Mouse (Mus musculus) hindbrain, embryonic 13.5 days (tissue): ENCODE measurements around the gene Ms4a3. TPM values are rescaled to one million over a fixed set of nuclear protein-coding genes. Genes with fewer than 3 reads are reported as not detected.

Source experiments
- ATAC-seq: fragments of 200-750 bp; cut with Nextera tagmentation; 2 replicates; pipeline ENCODE4 v1.8.0; 2017; ENCODE audit warnings: moderate TSS enrichment; ENCODE audit not compliant: low FRiP score
- H3K27ac ChIP-seq: fragments of 300-500 bp; sonication (generic); 2 replicates; pipeline ENCODE4 v1.5.1; 2015; ENCODE audit warnings: inconsistent platforms, mild to moderate bottlenecking, moderate library complexity
- H3K27me3 ChIP-seq: fragments of 300-500 bp; sonication (generic); 2 replicates; pipeline ENCODE4 v1.6.1; 2015; ENCODE audit warnings: mild to moderate bottlenecking, inconsistent platforms
- H3K36me3 ChIP-seq: fragments of 300-500 bp; sonication (generic); 2 replicates; pipeline ENCODE4 v1.6.1; 2015; ENCODE audit warnings: mild to moderate bottlenecking, inconsistent platforms
- H3K4me1 ChIP-seq: fragments of 300-500 bp; sonication (generic); replicated peaks from 2 replicates; pipeline ENCODE4 v1.6.1; 2015; ENCODE audit warnings: inconsistent platforms
- H3K4me2 ChIP-seq: fragments of 300-500 bp; sonication (generic); 2 replicates; pipeline ENCODE4 v1.6.1; 2015; ENCODE audit warnings: inconsistent platforms, mild to moderate bottlenecking, moderate library complexity
- H3K4me3 ChIP-seq: fragments of 300-500 bp; sonication (generic); 2 replicates; pipeline ENCODE4 v1.5.1; 2015; ENCODE audit warnings: mild to moderate bottlenecking, inconsistent platforms
- H3K9ac ChIP-seq: fragments of 300-500 bp; sonication (generic); 2 replicates; pipeline ENCODE4 v1.6.1; 2015; ENCODE audit warnings: mild to moderate bottlenecking, inconsistent platforms
- H3K9me3 ChIP-seq: fragments of 300-500 bp; sonication (generic); 2 replicates; pipeline ENCODE4 v1.6.1; 2016; ENCODE audit warnings: inconsistent platforms
- WGBS: fragments of 180-500 bp; shearing (Covaris S2); methylation state at CpG from one replicate; pipeline ENCODE4 v1.1.7; 2015; 5-methylcytosine and 5-hydroxymethylcytosine counted together
- polyA plus RNA-seq: library from polyadenylated mRNA; unstranded; fragments of >200 nt; fragmentation: Nextera tagmentation; extraction: Ambion mirVana; gene quantifications from 2 replicates; pipeline ENCODE4 v1.2.1, GENCODE M21; 2015

Gene Ms4a3
- not detected in 2 replicates for polyA plus RNA-seq

GRCm38 (mm10) chr19:11640732-11641131 lies at the start of gene Ms4a3:
Ms4a3 (minus strand) TSS chr19:11640851.
- 79% methylated on average over 1 of the region's 1 CpGs for WGBS
- H3K4me2 ChIP-seq: no peak within 1 kb of the TSS
- H3K27me3 ChIP-seq: no peaks in the 10 kb centered on the region
- no peak within 1 kb of the TSS for H3K27ac ChIP-seq
- no peaks in the 10 kb centered on the region for H3K36me3 ChIP-seq
- no peaks in the 10 kb centered on the region for H3K4me1 ChIP-seq
- no peak within 1 kb of the TSS for H3K9ac ChIP-seq
- no peak within 1 kb of the TSS for H3K4me3 ChIP-seq
- H3K9me3 ChIP-seq: peaks cover 4% of the 10 kb centered on the region; the same call in 1 of the 2 replicates
- ATAC-seq: no peak

GRCm38 (mm10) chr19:11661562-11661961 lies 20.9 kb upstream of the Ms4a3 start:
- Histone ChIP-seq H3K9ac (no peak overlapping the region), H3K27me3 (no peaks in the 10 kb centered on the region), H3K9me3 (no peaks in the 10 kb centered on the region), H3K4me2 (no peak overlapping the region), H3K4me1 (no peaks in the 10 kb centered on the region), H3K4me3 (no peak overlapping the region), H3K36me3 (no peaks in the 10 kb centered on the region), H3K27ac (no peak overlapping the region)
- no peak for ATAC-seq

- no peak within 1 kb of the TSS for H3K9ac ChIP-seq
- H3K4me3 ChIP-seq: no peak within 1 kb of the TSS
- no peaks in the 10 kb centered on the region for H3K36me3 ChIP-seq
- H3K27me3 ChIP-seq: no peaks in the 10 kb centered on the region
- no peaks in the 10 kb centered on the region for H3K4me1 ChIP-seq
- H3K4me2 ChIP-seq: no peak within 1 kb of the TSS
- no peak for ATAC-seq
- no peak within 1 kb of the TSS for H3K27ac ChIP-seq
- no peaks in the 10 kb centered on the region for H3K9me3 ChIP-seq
- 90% methylated on average over 5 of the region's 5 CpGs for WGBS
Measured at GRCm38 (mm10) chr19:11660459-11660858, 19.8 kb upstream of the Ms4a3 start, which contains the start of gene Oosp2. Oosp2 (minus strand) TSS chr19:11660559.

DNA sequence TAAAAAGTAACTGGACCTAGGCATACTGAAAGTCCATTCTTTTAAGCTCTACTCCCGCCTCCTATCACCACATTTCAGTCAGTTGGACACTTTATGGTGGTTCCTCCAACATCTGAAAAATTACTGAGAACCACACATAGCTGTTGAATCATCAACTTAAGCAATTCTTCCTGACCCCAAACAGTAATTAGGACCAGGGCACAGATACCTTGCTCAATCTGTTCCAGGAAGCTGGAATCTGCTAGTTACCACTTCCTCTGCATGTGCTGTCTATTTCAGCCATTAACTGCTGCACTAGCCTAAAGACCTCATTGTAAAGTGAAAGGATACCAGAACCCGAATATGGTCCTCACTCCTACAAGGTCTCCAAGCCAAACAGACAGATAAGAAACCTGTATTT lies 18.5 kb upstream of the Ms4a3 start:
- no peaks in the 10 kb centered on the region for H3K9me3 ChIP-seq

GRCm38 (mm10) chr19:11649564-11649963 lies 8.9 kb upstream of the Ms4a3 start:
- H3K27ac ChIP-seq: no peak overlapping the region
- H3K4me3 ChIP-seq: no peak overlapping the region
- no peak overlapping the region for H3K9ac ChIP-seq
- H3K4me2 ChIP-seq: no peak overlapping the region
- no peaks in the 10 kb centered on the region for H3K27me3 ChIP-seq
- WGBS: 83% methylated on average over 4 of the region's 4 CpGs
- H3K36me3 ChIP-seq: no peaks in the 10 kb centered on the region
- no peaks in the 10 kb centered on the region for H3K9me3 ChIP-seq
- H3K4me1 ChIP-seq: no peaks in the 10 kb centered on the region
- no peak for ATAC-seq

More for the DNA sequence above, 18.5 kb upstream of the Ms4a3 start:
- H3K27me3 ChIP-seq: no peaks in the 10 kb centered on the region
- no peaks in the 10 kb centered on the region for H3K36me3 ChIP-seq
- H3K4me2 ChIP-seq: no peak overlapping the region
- no peaks in the 10 kb centered on the region for H3K4me1 ChIP-seq
- 85% methylated on average over 2 of the region's 2 CpGs for WGBS
- ATAC-seq: no peak
- no peak overlapping the region for H3K4me3 ChIP-seq
- H3K27ac ChIP-seq: no peak overlapping the region
- H3K9ac ChIP-seq: no peak overlapping the region

- H3K4me1 ChIP-seq: no peaks in the 10 kb centered on the region
- peaks cover 4% of the 10 kb centered on the region; the same call in 1 of the 2 replicates for H3K9me3 ChIP-seq
- WGBS: 75% methylated on average over 3 of the region's 3 CpGs
- H3K27ac ChIP-seq: no peak overlapping the region
- no peak overlapping the region for H3K4me3 ChIP-seq
- no peaks in the 10 kb centered on the region for H3K27me3 ChIP-seq
- no peak for ATAC-seq
- no peak overlapping the region for H3K9ac ChIP-seq
- no peak overlapping the region for H3K4me2 ChIP-seq
- H3K36me3 ChIP-seq: no peaks in the 10 kb centered on the region
Measured at GRCm38 (mm10) chr19:11646166-11646565, 5.5 kb upstream of the Ms4a3 start.

- H3K36me3 ChIP-seq: no peaks in the 10 kb centered on the region
- H3K4me1 ChIP-seq: no peaks in the 10 kb centered on the region
- H3K27me3 ChIP-seq: no peaks in the 10 kb centered on the region
- H3K4me2 ChIP-seq: no peak overlapping the region
- peaks cover 4% of the 10 kb centered on the region; the same call in 1 of the 2 replicates for H3K9me3 ChIP-seq
- no peak overlapping the region for H3K4me3 ChIP-seq
- H3K27ac ChIP-seq: no peak overlapping the region
- no peak for ATAC-seq
- 85% methylated on average over 4 of the region's 4 CpGs for WGBS
- no peak overlapping the region for H3K9ac ChIP-seq
Measured at GRCm38 (mm10) chr19:11639038-11639437, 1.6 kb downstream of the Ms4a3 start.

GRCm38 (mm10) chr19:11635572-11635971 lies 5.1 kb downstream of the Ms4a3 start:
- no peak for ATAC-seq
- Histone ChIP-seq H3K36me3 (no peaks in the 10 kb centered on the region), H3K27me3 (no peaks in the 10 kb centered on the region), H3K9me3 (no peaks in the 10 kb centered on the region), H3K27ac (no peak overlapping the region), H3K4me2 (no peak overlapping the region), H3K4me3 (no peak overlapping the region), H3K9ac (no peak overlapping the region), H3K4me1 (no peaks in the 10 kb centered on the region)
- WGBS: 87% methylated on average over 5 of the region's 5 CpGs

DNA sequence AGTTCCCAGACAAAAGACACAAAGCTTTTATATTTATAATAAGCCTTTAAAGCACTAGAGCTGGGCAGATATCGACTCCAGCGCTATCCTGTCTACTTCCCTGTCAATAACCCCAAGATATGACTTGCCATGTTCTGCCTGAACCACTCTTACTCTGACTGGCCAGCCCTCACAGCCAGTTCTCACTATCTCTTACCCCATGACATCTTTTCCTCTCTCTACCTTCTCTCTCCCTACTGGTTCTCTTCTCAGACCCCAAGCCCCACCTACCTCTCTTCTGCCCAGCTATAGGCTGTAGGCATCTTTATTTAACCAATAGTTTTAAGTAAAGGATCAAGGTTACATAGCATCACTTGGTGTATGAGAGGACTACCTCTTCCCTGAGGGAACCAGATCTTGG lies 6.3 kb downstream of the Ms4a3 start:
- Histone ChIP-seq H3K27me3 (no peaks in the 10 kb centered on the region), H3K4me2 (no peak overlapping the region), H3K4me1 (no peaks in the 10 kb centered on the region), H3K27ac (no peak overlapping the region), H3K9me3 (no peaks in the 10 kb centered on the region), H3K9ac (no peak overlapping the region), H3K4me3 (no peak overlapping the region), H3K36me3 (no peaks in the 10 kb centered on the region)
- no peak for ATAC-seq
- 72% methylated on average over 2 of the region's 2 CpGs for WGBS

DNA sequence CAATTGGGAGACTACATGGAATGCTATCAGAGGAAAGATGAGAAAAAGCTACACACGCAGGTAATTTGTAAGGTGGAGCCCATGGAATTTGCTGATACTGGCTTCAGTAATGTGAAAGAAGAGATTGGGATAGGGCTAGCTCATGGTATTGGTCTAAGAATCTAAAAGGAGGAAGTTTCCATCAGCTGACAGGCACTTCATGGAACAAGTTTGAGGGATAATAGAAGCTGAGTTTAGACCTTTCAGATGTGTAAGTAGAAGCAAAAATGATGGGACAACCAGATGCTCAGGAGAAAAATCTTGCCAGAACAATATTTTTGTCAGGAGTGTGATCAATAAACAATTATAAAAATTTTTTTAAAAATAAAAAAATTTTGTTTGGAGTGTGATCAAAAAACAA lies 6.9 kb downstream of the Ms4a3 start:
- WGBS: 95% methylated on average over 1 of the region's 1 CpGs
- H3K27ac ChIP-seq: no peak overlapping the region
- H3K36me3 ChIP-seq: no peaks in the 10 kb centered on the region
- H3K4me2 ChIP-seq: no peak overlapping the region
- ATAC-seq: no peak
- no peaks in the 10 kb centered on the region for H3K27me3 ChIP-seq
- no peak overlapping the region for H3K4me3 ChIP-seq
- H3K9me3 ChIP-seq: no peaks in the 10 kb centered on the region
- no peak overlapping the region for H3K9ac ChIP-seq
- H3K4me1 ChIP-seq: no peaks in the 10 kb centered on the region

DNA sequence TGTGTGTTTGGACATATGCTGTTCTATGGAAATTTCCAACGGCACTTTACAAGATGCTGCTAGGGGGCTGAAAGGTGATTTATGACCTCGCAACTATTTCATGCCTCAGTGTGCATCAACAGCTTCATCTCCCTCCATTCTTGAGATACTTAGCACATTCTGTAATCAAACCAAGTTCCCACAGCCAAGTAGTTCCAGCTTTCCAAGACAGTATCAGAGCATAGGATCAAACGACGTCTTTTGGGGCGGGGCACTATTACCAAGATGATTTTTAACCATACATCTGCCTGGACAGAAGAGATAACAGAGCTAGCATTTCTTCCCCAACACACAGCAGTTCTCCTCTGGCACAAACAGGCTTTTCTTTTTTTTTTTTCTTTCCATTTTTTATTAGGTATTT lies 15.4 kb downstream of the Ms4a3 start:
- ATAC-seq: no peak
- 76% methylated on average over 5 of the region's 5 CpGs for WGBS
- Histone ChIP-seq H3K27ac (no peak overlapping the region), H3K9ac (no peak overlapping the region), H3K27me3 (no peaks in the 10 kb centered on the region), H3K9me3 (no peaks in the 10 kb centered on the region), H3K4me1 (no peaks in the 10 kb centered on the region), H3K4me3 (no peak overlapping the region), H3K36me3 (no peaks in the 10 kb centered on the region), H3K4me2 (no peak overlapping the region)

- no peak for ATAC-seq
- no peak overlapping the region for H3K27ac ChIP-seq
- no peak overlapping the region for H3K4me3 ChIP-seq
- no peak overlapping the region for H3K9ac ChIP-seq
- H3K9me3 ChIP-seq: no peaks in the 10 kb centered on the region
- H3K36me3 ChIP-seq: no peaks in the 10 kb centered on the region
- H3K4me2 ChIP-seq: no peak overlapping the region
- no peaks in the 10 kb centered on the region for H3K27me3 ChIP-seq
- no peaks in the 10 kb centered on the region for H3K4me1 ChIP-seq
Measured at GRCm38 (mm10) chr19:11624800-11625199, 15.9 kb downstream of the Ms4a3 start.

GRCm38 (mm10) chr19:11623551-11623950 lies 17.1 kb downstream of the Ms4a3 start, which contains the start of gene Ms4a2:
Ms4a2 (minus strand) TSS chr19:11623719.
- Histone ChIP-seq H3K27me3 (no peaks in the 10 kb centered on the region), H3K9me3 (no peaks in the 10 kb centered on the region), H3K4me3 (no peak within 1 kb of the TSS), H3K36me3 (no peaks in the 10 kb centered on the region), H3K27ac (no peak within 1 kb of the TSS), H3K4me2 (no peak within 1 kb of the TSS), H3K9ac (no peak within 1 kb of the TSS), H3K4me1 (no peaks in the 10 kb centered on the region)
- ATAC-seq: no peak
- WGBS: 91% methylated on average over 2 of the region's 2 CpGs
